Mouse (Mus musculus) cerebellum, postnatal 14 days (tissue): ENCODE measurements around the gene Mrpl1.

Source experiments
- DNase-seq, 2 experiments: peaks; one replicate each; pipeline ENCODE4 v3.0.0; 2021; ENCODE audit warnings: mixed read lengths in 2 of 2

The Mrpl1 gene

GRCm38 (mm10) chr5:96311677-96312076 is 102.4 kb downstream of the Mrpl1 start:
- no peak for DNase-seq
